Mouse (Mus musculus) midbrain, embryonic 10.5 days (tissue): Measurements from ENCODE around the gene Igsf9b. TPM values are rescaled to one million over a fixed set of nuclear protein-coding genes. Genes with fewer than 3 reads are reported as not detected.

Experiments
- DNase-seq: peaks from one replicate; pipeline ENCODE4 v3.0.0-alpha.2; 2017; ENCODE audit warnings: low spot score
- H3K27ac ChIP-seq: fragments of 300-500 bp; sonication (generic); replicated peaks from 2 replicates; pipeline ENCODE4 v1.5.1; 2016; ENCODE audit warnings: mild to moderate bottlenecking
- H3K27me3 ChIP-seq: fragments of 300-500 bp; sonication (generic); 2 replicates; pipeline ENCODE4 v1.6.1; 2016; ENCODE audit warnings: low read depth, mild to moderate bottlenecking; ENCODE audit not compliant: poor library complexity, severe bottlenecking
- H3K36me3 ChIP-seq: fragments of 300-500 bp; sonication (generic); 2 replicates; pipeline ENCODE4 v1.6.1; 2016; ENCODE audit warnings: mild to moderate bottlenecking, moderate library complexity
- H3K4me1 ChIP-seq: fragments of 300-500 bp; sonication (generic); 2 replicates; pipeline ENCODE4 v1.6.1; 2016
- H3K4me3 ChIP-seq: fragments of 300-500 bp; sonication (generic); 2 replicates; pipeline ENCODE4 v1.5.1; 2016; ENCODE audit warnings: mild to moderate bottlenecking, moderate library complexity
- H3K9me3 ChIP-seq: fragments of 300-500 bp; sonication (generic); replicated peaks from 2 replicates; pipeline ENCODE4 v1.6.1; 2016; ENCODE audit warnings: mild to moderate bottlenecking
- WGBS: fragments of 180-500 bp; shearing (Covaris S2); methylation state at CpG from one replicate; pipeline ENCODE4 v1.1.7; 2016; 5-methylcytosine and 5-hydroxymethylcytosine counted together
- polyA plus RNA-seq: library from polyadenylated mRNA; unstranded; fragments of >200 nt; fragmentation: Nextera tagmentation; extraction: Ambion mirVana; gene quantifications from 2 replicates; pipeline ENCODE4 v1.2.1, GENCODE M21; 2016

Igsf9b gene
- polyA plus RNA-seq, 1 experiment from 2014 or later = 5.5 TPM

DNA sequence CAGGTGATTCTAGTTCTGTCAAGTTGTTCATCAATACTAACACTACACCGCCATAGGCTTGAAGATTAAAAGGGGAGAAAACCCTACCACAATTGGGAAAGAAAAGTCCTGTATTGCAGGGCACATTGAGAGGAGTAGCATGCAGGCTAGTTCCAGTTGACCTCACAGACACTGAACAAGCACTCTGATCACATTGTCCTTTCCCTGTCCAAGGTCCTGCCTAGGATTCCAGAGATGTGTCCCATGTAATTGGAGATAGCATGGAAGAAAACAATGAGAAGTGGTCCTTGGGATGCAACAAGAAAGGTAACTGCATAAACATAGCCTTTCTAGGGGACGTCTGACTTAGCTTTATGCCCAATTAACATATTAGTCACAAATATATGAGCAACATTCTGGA, 68.2 kb downstream of the Igsf9b start:
- Histone ChIP-seq H3K27me3 (no peaks in the 10 kb centered on the region), H3K4me1 (no peaks in the 10 kb centered on the region), H3K4me3 (no peak overlapping the region), H3K9me3 (no peaks in the 10 kb centered on the region), H3K36me3 (no peaks in the 10 kb centered on the region), H3K27ac (no peak overlapping the region)
- DNase-seq = no peak
- WGBS = 59% methylated on average over 2 of the region's 2 CpGs

DNA sequence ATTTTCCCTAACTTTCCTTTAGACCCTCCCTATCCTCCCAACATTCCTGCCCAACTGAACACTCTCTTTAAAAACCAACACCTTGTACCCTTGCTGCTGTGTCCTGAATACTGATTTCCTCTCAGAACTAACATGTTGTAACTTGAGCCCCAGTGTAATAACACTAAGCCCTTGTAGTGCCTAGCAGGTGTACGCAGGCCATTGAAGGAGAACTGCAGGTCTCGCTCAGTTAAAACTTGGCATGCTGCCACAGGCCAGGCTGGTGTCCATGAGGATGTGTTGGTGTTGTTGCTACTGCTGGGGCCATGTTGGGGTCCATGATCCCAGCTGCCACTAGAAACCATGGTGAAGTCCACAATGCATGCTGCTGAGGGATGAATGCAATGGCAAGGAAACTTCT, 70.1 kb downstream of the Igsf9b start:
- H3K4me3 ChIP-seq = no peak overlapping the region
- H3K9me3 ChIP-seq = no peaks in the 10 kb centered on the region
- H3K36me3 ChIP-seq = no peaks in the 10 kb centered on the region
- 97% methylated on average over 2 of the region's 2 CpGs for WGBS
- H3K4me1 ChIP-seq = no peaks in the 10 kb centered on the region
- no peak overlapping the region for H3K27ac ChIP-seq
- no peak for DNase-seq
- no peaks in the 10 kb centered on the region for H3K27me3 ChIP-seq

DNA sequence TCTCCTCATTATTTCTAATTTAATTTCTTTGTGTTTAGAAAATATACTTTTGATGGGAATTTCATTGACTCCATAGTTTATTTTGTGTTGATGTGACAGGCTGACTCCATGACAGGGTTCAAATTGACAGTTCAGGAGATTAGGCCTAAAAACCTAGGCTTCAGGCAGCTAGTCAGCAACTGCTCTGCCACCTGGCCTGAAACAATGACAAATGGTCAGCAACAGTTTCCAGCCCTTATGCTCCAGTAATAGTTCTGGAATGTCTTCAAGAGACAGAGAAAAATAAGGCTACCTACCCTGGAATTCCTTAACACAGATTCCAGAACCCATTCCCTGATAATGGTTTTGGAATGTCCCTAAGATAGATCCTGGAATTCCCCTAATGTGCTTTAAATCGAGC, 76.7 kb downstream of the Igsf9b start:
- Histone ChIP-seq H3K27me3 (no peaks in the 10 kb centered on the region), H3K36me3 (no peaks in the 10 kb centered on the region), H3K4me3 (no peak overlapping the region), H3K9me3 (0 out of 2 replicates have a peak, but pooled peaks cover 3% of the 10 kb centered on the region), H3K4me1 (no peaks in the 10 kb centered on the region), H3K27ac (no peak overlapping the region)
- 75% methylated on average over 1 of the region's 1 CpGs for WGBS
- no peak for DNase-seq

DNA sequence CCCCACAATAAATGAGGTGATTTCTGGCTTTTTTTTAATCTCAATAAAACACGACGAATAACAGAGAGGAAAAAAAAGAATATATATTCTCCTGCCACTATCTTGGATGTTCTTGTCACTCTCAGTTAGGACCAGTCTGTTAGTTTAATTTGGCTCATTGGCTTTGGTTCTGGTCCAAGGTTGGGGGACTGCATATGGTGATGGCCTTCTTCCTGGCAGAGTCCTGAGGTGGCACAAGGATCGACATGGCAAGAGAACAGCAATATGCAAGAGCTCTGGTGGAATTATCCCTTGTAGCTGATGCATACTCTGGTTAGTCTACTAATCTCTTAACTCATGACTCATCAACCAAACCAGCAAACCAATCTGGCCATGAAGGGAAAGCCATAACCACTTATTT, 87.9 kb downstream of the Igsf9b start:
- Histone ChIP-seq H3K9me3 (no peaks in the 10 kb centered on the region), H3K4me3 (no peak overlapping the region), H3K36me3 (no peaks in the 10 kb centered on the region), H3K27ac (no peak overlapping the region), H3K27me3 (no peaks in the 10 kb centered on the region), H3K4me1 (no peaks in the 10 kb centered on the region)
- 89% methylated on average over 3 of the region's 3 CpGs for WGBS
- no peak for DNase-seq

DNA sequence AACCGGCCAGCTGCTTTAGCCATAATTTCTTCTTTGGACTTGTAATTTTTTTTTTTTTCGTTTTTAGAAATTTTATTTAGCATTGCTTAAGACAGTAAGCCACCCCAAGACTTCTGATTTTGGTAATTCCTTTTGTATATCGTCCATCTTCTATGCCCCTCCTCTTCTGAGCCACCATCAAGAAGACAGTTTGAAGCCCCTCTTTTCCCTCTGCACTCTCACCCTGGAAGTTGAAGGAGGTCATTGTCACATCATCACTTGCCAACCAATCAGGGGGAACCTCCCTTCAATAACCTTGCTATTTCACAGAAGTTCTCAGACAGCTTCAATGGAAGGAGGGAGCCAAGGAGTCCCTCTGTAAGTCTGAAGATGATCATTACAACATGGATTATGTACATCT, 97.5 kb downstream of the Igsf9b start, which contains the start of gene Spata19:
Gene Spata19, plus strand, starts transcription at position 301 of the 400 bp plus-strand sequence.
- Histone ChIP-seq H3K27ac (no peak within 1 kb of the TSS), H3K4me1 (no peaks in the 10 kb centered on the region), H3K4me3 (no peak within 1 kb of the TSS), H3K9me3 (no peaks in the 10 kb centered on the region), H3K36me3 (no peaks in the 10 kb centered on the region), H3K27me3 (no peaks in the 10 kb centered on the region)
- no peak for DNase-seq
- WGBS = 86% methylated on average over 3 of the region's 3 CpGs

DNA sequence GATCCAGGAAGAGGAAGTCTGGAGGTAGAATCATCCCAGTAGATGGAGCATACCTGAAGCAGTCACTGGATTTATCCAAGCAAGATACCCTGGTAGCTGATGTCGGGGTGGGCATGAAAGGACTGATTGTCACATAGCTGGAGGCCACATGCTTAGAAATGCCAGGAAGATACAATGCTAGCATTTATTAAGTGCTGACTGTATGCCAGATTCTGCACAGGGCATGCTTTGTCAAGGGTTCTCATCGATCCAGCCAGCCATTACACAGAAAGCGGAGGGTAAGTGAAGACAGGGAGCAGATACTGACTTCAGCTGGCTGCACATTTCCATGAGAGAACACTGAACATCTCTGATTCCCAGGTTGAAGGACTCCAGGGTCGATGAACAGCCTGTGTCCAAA, 102.2 kb downstream of the Igsf9b start:
- no peaks in the 10 kb centered on the region for H3K36me3 ChIP-seq
- no peaks in the 10 kb centered on the region for H3K9me3 ChIP-seq
- no peak overlapping the region for H3K4me3 ChIP-seq
- 89% methylated on average over 4 of the region's 4 CpGs for WGBS
- no peak overlapping the region for H3K27ac ChIP-seq
- H3K27me3 ChIP-seq = no peaks in the 10 kb centered on the region
- H3K4me1 ChIP-seq = no peaks in the 10 kb centered on the region
- no peak for DNase-seq

Other genes starting within 250 kb of the Igsf9b start
- 146 and 147 TPM in 2 replicates for gene Jam3, start 143.8 kb upstream of the Igsf9b start, polyA plus RNA-seq
- not detected in 2 replicates for gene Spata19, start 97.6 kb downstream of the Igsf9b start, polyA plus RNA-seq